Mouse (Mus musculus): Measurements from ENCODE around the gene Rsg1.
A peak's percentile ranks its signal among the peaks of the same experiment; 100 is the strongest.

Gene Rsg1

DNA sequence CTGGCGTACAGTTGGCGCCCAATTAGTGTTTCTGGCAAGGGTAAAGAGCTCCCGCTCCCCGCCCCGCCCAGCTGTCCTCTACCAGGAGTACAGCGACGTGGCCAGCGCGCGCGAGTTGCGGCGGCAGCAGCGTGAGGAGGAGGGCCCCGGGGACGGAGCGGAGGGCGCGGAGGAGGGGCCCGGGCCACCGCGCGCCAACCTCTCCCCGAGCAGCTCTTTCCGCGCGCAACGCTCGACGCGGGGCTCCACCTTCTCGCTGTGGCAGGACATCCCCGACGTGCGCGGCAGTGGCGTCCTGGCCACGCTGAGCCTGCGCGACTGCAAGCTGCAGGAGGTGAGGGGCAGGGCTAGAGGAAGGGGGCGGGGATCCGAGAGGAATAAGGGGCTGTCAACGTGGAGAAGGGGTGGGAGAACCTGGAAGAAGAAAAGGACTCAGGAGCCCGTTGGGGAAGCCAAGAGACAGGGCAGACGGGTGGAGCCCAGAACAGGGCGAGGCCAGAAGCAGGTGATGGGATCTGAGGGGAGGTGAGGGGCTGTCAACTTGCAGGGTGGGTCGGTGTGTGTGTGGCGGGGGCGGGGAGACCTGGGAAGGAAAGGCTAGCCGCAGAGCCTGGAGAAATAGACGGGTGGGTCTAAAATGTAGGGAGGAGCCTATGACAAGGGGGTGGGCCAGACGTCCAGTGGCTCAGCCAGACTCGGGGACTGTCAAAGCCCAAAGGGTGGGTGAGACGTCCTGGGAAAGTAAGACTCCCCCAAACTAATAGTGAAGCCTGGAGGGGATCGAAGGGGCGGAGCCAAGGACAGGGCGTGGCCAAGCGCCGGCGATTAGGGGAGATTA is 34.2 kb downstream of the Rsg1 start:
- DNase-seq (ENCODE audit: low read depth), result no peak

DNA sequence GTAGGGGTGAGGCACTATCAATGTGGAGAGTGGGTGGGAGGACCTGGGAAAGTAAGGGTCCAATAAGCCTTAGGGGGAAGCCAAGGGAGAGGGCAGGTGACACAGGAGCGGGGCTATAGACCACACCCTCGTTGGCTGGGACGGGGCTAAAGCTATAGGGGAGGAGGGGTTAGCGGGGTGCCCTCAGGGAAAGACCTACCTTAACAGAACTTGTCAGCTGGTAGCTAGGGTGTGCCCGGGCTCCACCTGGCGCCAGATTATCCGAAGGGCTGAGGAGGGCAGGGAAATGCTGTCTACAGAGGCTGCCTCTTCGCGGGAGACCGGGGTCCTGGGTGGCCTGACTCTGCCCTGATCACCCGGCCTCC is 34.8 kb downstream of the Rsg1 start:
- no peak for DNase-seq (ENCODE audit: low read depth)

DNA sequence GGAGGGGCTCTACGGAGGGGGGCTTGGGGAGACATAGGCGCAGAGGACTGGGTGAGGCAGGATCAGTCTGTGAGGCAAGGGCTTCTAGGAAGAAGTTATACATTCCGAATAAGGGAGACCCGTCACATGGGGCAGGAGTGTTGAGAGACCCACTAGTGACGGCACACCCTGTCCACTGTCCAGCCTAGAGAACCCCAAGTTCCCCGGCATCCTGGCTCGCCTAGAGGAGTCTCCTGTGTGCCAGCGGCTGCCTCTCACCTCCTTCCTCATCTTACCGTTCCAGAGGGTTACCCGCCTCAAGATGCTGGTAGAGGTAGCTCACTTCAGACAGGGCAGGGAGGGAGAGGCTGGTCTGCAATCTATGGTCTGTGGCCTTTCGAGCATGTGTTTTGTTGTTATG is 35.6 kb downstream of the Rsg1 start:
- no peak for DNase-seq (ENCODE audit: low read depth)

DNA sequence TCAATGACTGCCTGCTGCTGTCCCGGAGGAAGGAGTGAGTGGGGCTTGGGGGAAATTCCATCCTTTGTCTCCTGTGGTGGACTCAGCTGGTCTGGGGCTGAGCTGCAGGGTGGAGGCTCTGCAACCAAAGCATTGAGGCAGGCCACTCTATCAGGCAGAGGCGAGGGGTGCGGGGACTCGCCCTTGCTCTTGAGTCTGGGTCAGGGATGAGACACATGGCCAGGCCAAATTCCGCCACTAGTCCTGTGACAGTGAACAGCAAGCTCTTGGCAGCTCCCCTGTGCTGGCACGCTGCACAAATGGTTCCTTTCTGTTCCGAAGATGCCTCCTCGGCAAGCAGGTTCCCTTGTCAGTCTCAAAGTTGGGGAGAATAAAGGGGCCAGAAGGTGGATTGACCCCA is 37.3 kb downstream of the Rsg1 start:
- DNase-seq (ENCODE audit: low read depth), result no peak

DNA sequence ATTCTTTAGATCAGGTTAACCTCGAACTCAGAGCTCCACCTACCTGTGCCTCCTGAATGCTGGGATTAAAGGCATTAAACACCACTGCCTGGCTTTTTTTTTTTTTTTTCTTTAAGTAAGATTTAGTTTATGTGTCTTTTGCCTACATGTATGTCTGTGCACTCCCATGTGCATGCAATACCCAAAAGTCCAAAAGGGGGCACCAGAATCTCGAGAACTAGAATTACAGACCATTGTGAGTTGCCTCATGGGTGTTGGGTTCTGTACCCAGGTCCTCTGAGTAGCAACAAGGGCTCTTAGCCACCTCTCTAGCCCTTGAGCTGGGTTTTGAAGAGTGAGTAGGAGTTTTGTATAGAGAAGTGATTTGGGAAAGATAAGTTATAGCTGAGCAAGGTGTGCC is 38.9 kb downstream of the Rsg1 start:
- DNase-seq (ENCODE audit: low read depth), result no peak

DNA sequence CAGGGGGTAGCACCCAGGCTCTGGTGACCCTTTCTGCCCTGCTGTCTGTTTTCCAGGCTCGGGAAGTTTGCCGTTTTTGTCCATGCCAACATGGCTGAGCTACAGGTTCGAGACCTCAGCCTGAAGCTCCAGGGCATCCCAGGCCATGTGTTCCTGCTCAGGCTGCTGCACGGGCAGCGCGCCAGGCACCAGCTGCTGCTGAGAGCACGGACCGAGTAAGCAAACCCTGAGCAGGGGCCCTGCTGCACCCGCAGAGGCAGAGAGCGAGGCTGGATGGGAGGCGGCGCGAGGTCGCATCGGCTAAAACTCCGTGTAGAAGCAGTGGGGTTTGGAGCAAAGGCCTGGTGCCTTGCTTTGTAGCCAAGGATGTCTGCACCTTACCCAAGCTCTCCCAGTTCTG is 40.5 kb downstream of the Rsg1 start:
- DNase-seq (ENCODE audit: low read depth), result no peak

DNA sequence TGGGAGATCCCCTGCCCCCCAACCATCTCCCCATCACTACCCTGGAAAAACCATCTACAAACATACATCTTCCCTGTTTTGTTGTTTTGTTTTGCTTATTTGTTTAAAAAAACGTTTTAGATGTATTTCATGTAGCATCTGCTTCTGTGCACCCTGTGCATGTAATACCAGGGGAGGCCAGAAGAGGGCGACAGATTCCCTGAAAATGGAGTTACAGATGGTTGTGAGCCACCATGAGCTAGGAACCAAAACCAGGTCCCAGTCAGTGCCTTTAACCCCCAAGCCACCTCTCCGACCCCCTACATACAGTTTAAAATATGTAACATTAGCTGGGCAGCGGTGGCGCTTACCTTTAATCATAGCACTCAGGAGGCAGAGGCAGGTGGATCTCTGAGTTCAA is 43.7 kb downstream of the Rsg1 start:
- DNase-seq (ENCODE audit: low read depth), result no peak

DNA sequence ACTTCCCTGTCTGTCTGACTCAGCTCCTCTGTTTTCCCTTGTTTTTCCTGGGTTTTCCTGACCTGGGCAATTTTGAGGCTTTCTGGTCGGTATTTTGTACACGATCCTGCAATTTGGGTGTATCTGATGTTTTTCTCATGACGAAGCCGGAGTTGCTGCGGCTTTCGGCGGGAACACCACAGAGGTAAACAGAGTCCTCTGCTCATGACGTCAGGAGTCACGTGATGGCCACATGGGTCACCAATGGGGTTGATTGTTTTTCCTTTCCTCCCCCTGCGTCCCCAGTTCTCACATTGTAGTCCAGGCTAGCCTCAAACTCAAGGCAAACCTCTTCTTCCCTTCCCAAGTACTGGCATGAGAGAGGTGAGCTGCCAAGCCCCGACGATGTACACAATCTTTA is 45.7 kb downstream of the Rsg1 start:
- no peak for DNase-seq (ENCODE audit: low read depth)

DNA sequence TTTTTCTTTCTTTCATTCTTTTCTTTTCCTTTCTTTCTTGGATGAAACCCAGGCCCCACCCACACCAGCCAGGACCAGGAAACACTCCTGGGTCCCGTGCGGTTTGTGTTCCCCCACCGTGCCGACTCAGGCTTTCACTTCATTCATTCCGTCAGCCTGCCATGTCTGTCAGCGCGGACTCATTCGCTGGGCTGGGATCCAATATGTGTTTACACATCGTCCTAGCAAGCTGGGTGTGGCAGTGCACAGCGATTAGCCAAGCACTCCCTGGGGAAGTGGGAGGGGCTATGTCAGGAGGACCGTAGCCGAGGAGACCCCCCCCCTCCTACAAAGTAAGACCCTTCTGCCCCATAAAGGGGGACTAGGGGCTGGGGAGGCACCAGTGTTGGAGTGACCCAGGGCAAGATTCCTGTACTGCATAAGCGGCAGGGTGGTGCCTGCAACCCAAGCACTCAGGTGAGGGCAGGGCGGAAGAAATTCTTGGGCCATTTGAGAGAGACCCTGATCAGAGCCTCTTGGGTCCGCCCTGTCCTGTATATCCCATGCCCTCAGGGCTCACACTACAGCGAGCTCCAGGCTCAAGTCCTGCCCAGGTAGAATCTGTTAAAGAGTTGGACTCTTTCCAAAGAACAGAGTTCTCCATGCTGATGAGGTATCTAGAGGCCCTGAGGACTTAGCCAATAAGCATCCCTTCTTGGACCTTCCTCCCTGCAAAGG is 46.4 kb downstream of the Rsg1 start:
- no peak for DNase-seq (ENCODE audit: low read depth)

DNA sequence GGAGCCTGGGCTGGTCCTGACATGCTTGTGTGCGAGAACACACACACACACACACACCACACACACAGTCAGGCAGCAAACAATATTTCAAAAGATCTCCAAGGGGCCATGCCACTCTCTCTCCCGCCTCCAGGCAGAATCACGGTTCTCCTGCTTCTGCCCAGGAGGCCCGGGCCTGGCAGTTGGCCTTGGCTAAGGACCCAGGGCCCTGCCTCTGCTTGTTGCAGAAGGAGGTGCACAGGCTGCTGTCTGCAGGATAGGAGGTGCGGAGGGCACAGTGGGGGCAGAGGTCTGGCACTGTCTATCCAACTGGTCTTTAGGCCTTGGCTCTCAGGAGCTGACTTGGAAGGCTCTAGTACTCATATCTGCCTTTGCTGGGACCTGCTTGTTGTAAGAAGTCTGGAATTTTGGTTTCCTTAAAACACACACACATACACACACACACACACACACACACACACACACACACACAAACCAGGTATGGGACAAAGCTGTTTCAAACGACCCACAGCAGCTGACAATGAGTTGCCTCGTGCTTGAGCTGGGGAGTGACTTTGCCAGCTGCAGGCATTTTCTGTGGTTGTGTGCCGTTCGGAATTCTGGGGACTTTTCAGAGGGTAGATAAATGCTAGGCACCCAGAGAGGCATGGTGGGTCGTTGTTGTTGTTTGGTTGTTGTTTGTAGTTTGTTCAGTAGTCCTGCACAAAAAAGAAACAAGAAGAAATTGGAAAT is 49.3 kb downstream of the Rsg1 start:
- DNase-seq (ENCODE audit: low read depth), result no peak

DNA sequence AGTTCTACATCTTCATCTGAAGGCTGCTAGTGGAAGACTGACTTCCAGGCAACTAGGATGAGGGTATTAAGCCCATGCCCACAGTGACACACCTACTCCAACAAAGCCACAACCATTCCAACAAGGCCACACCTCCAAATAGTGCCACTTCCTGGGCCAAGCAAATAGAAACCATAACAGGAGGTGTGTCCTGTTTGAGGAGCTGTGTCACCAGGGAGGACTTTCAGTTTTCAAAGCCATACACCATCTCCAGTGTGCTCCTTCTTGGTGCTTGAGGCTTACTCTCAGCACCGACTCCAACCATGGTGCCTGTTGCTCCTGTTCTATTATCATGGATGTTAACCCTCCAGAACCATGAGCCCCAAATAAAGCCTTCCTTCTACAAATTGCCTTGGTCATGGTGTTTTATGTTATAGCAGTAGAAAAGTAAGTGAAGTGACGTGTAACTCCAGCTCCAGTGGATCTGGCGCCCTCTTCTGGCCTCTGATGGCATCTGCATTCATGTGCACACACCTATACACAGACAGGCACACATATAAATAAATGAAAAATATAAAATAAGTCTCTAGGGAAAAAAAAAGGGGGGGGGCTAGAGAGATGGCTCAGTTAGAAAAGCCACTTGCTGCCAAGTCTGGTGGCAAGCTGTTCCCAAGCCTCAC is 52.4 kb downstream of the Rsg1 start:
- DNase-seq (ENCODE audit: low read depth), result no peak

DNA sequence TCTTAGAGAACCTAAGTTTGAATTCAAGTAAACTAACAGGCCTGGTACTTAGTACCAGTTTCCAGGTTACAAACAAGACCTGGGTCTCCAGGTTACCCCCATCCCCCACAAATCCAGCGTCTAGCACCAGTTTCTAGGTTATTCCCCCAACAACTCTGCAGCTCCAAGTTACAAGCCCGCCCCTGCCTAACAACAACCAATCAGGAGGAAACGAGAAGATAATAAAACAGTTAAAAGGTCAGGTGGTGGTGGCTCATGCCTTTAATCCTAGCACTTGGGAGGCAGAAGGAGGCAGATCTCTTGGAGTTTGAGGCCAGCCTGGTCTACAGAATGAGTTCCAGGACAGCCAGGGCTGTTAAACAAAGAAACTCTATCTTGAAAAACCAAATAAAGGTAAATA is 53.5 kb downstream of the Rsg1 start:
- no peak for DNase-seq (ENCODE audit: low read depth)

DNA sequence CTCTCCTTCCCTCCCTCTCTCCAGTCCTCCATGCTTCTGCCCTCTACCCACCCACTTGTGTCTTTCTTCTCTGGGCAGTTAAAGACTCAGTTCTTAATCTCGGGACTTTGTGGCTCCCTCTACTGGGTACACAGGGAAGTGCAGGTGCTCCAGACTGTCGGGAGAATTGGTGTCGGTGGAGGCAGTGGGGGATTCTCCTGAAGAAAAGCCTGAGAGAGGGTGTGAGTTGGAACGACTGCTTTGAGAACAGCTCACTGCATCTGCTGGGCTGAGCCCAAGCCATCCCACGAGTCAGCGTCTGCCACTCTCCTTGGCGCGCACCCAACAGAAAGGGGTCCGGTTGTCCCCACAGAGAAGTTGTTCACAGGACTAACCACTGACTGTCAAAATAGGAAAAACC is 54.1 kb downstream of the Rsg1 start:
- DNase-seq (ENCODE audit: low read depth), result peak; percentile 36

DNA sequence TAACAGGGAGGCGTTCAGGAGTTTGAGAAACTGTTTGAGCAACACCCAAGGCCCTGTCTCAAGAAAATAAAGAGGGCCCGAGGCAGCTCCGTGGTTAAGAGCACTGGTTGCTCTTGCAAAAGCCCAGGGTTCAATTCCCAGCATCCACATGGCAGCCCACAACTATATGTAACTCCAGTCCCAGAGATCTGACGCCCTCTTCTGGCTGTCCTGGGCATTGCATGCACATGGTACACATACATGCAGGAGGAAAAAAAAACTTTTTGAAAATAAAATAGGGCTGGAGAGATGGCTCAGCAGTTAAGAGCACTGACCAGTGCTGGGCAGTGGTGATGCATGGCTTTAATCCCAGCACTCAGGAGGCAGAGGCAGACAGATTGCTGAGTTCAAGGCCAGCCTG is 54.6 kb downstream of the Rsg1 start:
- DNase-seq (ENCODE audit: low read depth), result no peak

DNA sequence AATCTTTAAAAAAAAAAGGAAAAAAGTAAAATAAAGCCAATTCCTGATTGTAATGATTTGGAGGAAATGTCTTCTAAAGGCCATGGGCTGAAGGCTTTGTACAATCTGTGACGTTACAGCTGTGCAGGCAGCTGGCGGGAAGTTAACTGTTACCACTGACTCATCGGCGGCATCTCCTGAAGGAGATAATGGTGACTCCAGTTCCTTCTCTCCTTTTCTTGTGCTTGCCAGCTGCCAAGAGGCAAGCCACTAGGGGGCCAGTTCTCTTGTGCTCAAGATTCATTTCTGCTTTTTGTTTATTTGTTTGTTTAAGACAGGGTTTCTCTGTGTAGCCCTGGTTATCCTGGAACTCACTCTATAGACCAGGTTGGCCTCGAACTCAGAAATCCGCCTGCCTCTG is 55.3 kb downstream of the Rsg1 start:
- no peak for DNase-seq (ENCODE audit: low read depth)

DNA sequence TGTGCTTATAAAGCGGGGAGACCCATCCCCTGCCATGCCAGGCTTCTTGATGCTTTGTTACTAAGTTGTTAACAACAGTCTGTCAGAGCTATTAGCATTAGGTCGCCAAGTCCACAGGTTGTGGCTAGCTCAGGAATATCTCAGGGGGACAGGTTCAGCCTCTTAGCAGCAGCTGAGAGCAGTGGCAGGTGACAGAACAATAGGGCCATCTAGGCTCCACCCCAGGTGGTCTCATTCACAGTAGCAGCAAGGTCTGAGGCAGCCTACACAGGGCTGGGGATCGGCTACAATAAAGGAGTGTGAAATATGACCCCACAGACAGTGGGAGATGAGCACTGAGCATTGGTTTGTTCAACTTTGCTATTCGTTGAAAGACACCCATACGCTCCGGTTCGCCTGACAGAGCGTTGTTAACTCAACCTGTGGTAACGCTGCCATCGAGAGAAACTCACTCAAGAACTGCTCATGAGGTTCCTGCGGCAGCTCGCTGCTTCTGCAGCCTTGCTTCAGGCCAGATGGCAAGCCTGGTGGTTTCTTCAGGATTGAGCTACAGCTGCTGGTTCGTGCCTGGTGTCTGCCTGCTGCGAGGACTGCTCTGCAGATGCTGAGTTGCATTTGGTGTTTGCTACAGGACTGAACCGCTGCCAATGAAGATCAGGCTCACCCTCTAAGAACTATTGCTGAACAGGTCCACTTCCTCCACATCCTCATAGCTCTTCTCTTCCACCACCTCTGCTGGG is 56.6 kb downstream of the Rsg1 start:
- no peak for DNase-seq (ENCODE audit: low read depth)

DNA sequence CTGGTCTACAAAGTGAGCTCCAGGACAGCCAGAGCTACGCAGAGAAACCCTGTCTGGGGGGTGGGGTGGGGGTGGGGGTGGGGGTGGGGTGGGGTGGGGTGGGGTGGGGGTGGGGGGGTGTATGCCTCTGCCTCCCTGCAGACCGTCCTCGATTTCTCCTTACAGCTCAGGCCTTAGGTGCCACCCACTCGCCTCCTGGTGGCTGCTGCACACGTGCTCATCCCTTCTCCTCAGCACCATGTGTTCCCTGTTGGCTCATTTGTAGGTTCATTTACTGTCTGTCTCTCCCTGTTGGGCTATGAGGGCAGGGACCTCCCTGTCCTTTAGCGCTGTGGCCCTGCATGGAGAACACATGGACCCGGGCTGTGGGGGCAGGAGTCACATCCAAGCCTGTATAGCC is 57.5 kb downstream of the Rsg1 start:
- DNase-seq (ENCODE audit: low read depth), result no peak

DNA sequence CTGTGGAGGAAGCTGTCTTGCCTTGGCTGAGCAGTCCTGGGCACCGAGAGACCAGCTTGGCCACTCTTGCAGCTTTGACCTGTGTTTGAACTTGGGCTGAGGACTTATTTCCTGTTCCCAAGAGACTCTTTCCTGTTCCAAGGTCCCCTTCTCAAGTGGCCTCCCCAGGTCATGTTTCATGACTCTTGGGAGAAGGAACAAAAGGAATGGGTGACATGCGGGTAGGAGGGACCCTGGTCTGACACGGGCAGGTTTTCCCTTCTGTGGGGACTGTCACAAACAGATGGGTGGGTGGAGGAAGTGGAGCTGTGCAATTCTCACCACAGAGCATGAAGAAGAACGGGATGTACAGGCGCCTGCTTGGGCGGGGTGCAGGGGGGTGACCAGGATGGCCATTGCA is 58.0 kb downstream of the Rsg1 start:
- no peak for DNase-seq (ENCODE audit: low read depth)

DNA sequence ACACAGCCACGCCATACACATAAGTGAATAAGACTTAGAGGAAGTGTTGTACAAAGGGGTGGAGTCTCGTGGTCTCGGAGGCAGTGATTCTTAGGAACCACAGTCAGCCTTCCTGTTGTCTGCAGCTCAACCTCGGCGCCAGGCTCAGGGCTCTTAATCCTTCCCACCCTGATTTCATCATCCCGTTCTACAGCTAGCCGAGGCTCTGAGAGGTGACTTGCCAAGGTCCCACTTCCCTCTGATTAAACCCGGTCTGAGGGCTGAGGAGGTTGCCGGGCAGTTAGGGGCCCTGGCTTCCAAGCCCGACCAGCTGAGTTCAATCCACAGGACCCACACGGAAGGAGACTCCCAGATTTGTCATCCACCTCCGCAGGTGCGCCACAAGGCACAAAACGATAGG is 59.1 kb downstream of the Rsg1 start:
- DNase-seq (ENCODE audit: low read depth), result no peak

DNA sequence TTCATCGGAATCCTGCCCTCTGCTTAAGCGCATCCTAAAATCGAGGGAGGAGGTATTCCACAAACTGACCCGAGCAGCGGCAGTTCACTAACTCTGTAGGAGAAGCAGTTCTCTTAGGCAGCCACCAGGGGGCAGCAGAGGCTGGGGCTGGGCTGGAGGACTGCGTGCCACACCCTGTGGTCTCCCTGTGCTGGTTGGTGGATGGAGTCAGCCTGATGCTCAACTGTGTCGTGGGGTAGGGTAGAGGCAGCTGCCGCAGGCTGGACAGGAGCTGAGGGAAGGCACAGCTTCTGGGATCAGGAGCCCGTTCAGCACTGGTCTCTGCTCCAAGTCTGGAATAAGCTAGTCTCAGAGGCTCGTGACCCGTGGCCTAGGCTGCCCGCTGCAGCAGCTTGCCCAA is 59.5 kb downstream of the Rsg1 start:
- peak; percentile 34 for DNase-seq (ENCODE audit: low read depth)

DNA sequence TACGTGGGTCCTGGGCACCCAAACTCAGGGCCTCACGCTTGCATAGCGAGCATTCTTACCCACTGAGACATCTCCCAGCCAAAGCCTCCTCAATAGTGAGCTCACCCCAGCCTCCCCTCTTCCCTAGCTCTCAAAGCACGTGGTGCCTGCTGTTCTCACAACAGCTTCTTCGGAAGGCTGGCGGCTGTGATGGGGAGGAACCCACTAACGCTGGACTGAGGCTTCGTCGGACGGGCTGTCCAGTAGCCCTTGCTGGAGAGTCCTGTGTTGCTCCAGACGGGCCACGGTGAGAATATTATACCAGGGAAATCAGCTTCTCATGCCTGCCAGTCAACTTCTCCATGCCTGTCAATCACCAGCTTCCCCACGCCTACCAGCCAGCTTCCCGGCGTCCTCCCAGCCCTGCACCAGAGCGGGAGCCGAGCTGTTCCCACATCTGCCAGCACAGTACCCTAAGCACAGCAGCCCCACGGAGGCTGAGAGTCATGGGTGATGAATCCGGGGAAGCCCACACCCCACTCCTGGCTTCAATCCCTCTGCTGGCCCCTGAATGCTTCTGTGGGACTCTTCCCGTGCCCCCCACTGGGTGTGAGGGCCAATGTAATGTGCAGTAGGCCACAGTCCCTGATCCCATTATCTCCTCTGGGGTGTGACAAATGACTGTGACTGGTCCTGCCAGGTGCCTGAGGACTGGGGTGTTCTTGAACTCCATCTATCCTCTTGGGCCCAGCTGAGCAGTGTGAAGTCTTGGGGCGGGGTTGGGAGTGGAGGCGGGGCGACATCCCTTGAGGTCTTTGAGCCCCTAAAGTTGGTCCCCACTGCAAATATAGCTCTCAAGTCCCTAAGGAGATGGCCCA is 61.0 kb downstream of the Rsg1 start:
- no peak for DNase-seq (ENCODE audit: low read depth)

Data from c-Kit-positive CD71-positive TER-119-negative erythroid progenitor cells, embryonic 14.5 days (primary cell).